Mouse (Mus musculus) ovary, adult 10 weeks (tissue): Measurements from ENCODE around the gene Adm. TPM values are rescaled to one million over a fixed set of nuclear protein-coding genes. Genes with fewer than 3 reads are reported as not detected.

ENCODE experiments used
- polyA plus RNA-seq: library from polyadenylated mRNA; stranded (reverse); fragments of 350-450 nt; fragmentation: Illumina TruSeq; extraction: RNeasy Lipid Tissue Mini Kit (QIAGEN cat#74804); gene quantifications from one replicate; pipeline ENCODE4 v1.2.3, GENCODE M21; 2014

Gene Adm
- polyA plus RNA-seq, result 7.8 TPM

GRCm38 (mm10) chr7:110627486-110628272 is at the start of gene Adm:
Gene Adm, plus strand, starts transcription at chr7:110627661.

GRCm38 (mm10) chr7:110614133-110615063 is 13.1 kb upstream of the Adm start, which contains the start of gene Sbf2:
Gene Sbf2, minus strand, starts transcription at chr7:110614922.

Other genes with a start within 250 kb of the Adm start
- 196 TPM for gene Sbf2, start 12.7 kb upstream of the Adm start, polyA plus RNA-seq
- gene Ampd3, start 140.5 kb downstream of the Adm start, polyA plus RNA-seq, result 33.7 TPM
- 99.2 TPM for gene Rnf141, start 216.8 kb downstream of the Adm start, polyA plus RNA-seq
- 34.3 TPM for gene Lyve1, start 235.6 kb downstream of the Adm start, polyA plus RNA-seq